Mouse (Mus musculus) macrophage (primary cell): ENCODE measurements around the gene Fars2. TPM values are rescaled to one million over a fixed set of nuclear protein-coding genes. Genes with fewer than 3 reads are reported as not detected.

Experiments
- H3K27ac ChIP-seq: fragments of 350-480 bp; formaldehyde crosslinking; 2 replicates; pipeline ENCODE4 v1.9.0; 2021
- H3K36me3 ChIP-seq: fragments of 350-480 bp; formaldehyde crosslinking; 2 replicates; pipeline ENCODE4 v1.9.0; 2021; ENCODE audit errors: inconsistent target
- H3K4me3 ChIP-seq: fragments of 350-480 bp; formaldehyde crosslinking; 2 replicates; pipeline ENCODE4 v1.9.0; 2021; ENCODE audit errors: inconsistent target
- H3K79me2 ChIP-seq: fragments of 350-480 bp; formaldehyde crosslinking; 2 replicates; pipeline ENCODE4 v1.9.0; 2021; ENCODE audit errors: inconsistent target
- WGBS: methylation state at CpG from one replicate; pipeline ENCODE4 v1.1.7; 2026; ENCODE audit warnings: inconsistent platforms; ENCODE audit not compliant: missing documents; 5-methylcytosine and 5-hydroxymethylcytosine counted together
- polyA plus RNA-seq: library from polyadenylated mRNA; stranded (reverse); fragments of 250-400 nt; gene quantifications from 3 replicates; pipeline ENCODE4 v1.2.4, GENCODE M21; 2018; ENCODE audit warnings: inconsistent platforms

Fars2 gene
- polyA plus RNA-seq, 1 experiment from 2014 or later = 31.1 TPM

GRCm38 (mm10) chr13:36489365-36489764, 372.2 kb downstream of the Fars2 start:
- Histone ChIP-seq H3K27ac (no peak overlapping the region), H3K36me3 (no peaks in the 10 kb centered on the region), H3K4me3 (no peak overlapping the region), H3K79me2 (no peaks in the 10 kb centered on the region)
- 93% methylated on average over 2 of the region's 2 CpGs for WGBS

GRCm38 (mm10) chr13:36490612-36491011, 373.4 kb downstream of the Fars2 start:
- H3K4me3 ChIP-seq = no peak overlapping the region
- no peak overlapping the region for H3K27ac ChIP-seq
- no peaks in the 10 kb centered on the region for H3K79me2 ChIP-seq
- 84% methylated on average over 7 of the region's 7 CpGs for WGBS
- no peaks in the 10 kb centered on the region for H3K36me3 ChIP-seq

- no peak overlapping the region for H3K4me3 ChIP-seq
- H3K36me3 ChIP-seq = no peaks in the 10 kb centered on the region
- WGBS = 94% methylated on average over 3 of the region's 3 CpGs
Measured at GRCm38 (mm10) chr13:36492397-36492796, 375.2 kb downstream of the Fars2 start.

GRCm38 (mm10) chr13:36493294-36493693, 376.1 kb downstream of the Fars2 start:
- Histone ChIP-seq H3K79me2 (no peaks in the 10 kb centered on the region), H3K4me3 (no peak overlapping the region), H3K27ac (no peak overlapping the region), H3K36me3 (no peaks in the 10 kb centered on the region)
- WGBS = 90% methylated on average over 2 of the region's 2 CpGs

More at GRCm38 (mm10) chr13:36492397-36492796, 375.2 kb downstream of the Fars2 start:
- H3K27ac ChIP-seq = no peak overlapping the region
- no peaks in the 10 kb centered on the region for H3K79me2 ChIP-seq

- Histone ChIP-seq H3K27ac (no peak overlapping the region), H3K36me3 (no peaks in the 10 kb centered on the region), H3K4me3 (no peak overlapping the region), H3K79me2 (no peaks in the 10 kb centered on the region)
- 94% methylated on average over 7 of the region's 7 CpGs for WGBS
Measured at GRCm38 (mm10) chr13:36493762-36494161, 376.6 kb downstream of the Fars2 start.

GRCm38 (mm10) chr13:36495980-36496379, 378.8 kb downstream of the Fars2 start:
- Histone ChIP-seq H3K4me3 (no peak overlapping the region), H3K36me3 (no peaks in the 10 kb centered on the region), H3K27ac (no peak overlapping the region), H3K79me2 (no peaks in the 10 kb centered on the region)
- WGBS = 54% methylated on average over 2 of the region's 2 CpGs

- Histone ChIP-seq H3K27ac (no peak overlapping the region), H3K79me2 (no peaks in the 10 kb centered on the region), H3K36me3 (no peaks in the 10 kb centered on the region), H3K4me3 (no peak overlapping the region)
- WGBS = 39% methylated on average over 4 of the region's 4 CpGs
Measured at GRCm38 (mm10) chr13:36497346-36497745, 380.1 kb downstream of the Fars2 start.

GRCm38 (mm10) chr13:36500370-36500905, 383.2 kb downstream of the Fars2 start:
- no peak overlapping the region for H3K4me3 ChIP-seq
- 91% methylated on average over 3 of the region's 4 CpGs for WGBS
- H3K36me3 ChIP-seq = no peaks in the 10 kb centered on the region
- no peaks in the 10 kb centered on the region for H3K79me2 ChIP-seq
- H3K27ac ChIP-seq = no peak overlapping the region

- Histone ChIP-seq H3K27ac (no peak overlapping the region), H3K79me2 (no peaks in the 10 kb centered on the region), H3K36me3 (no peaks in the 10 kb centered on the region), H3K4me3 (no peak overlapping the region)
- WGBS = 100% methylated on average over 3 of the region's 3 CpGs
Measured at GRCm38 (mm10) chr13:36503551-36503950, 386.3 kb downstream of the Fars2 start.

GRCm38 (mm10) chr13:36503991-36504390, 386.8 kb downstream of the Fars2 start:
- no peak overlapping the region for H3K4me3 ChIP-seq
- no peaks in the 10 kb centered on the region for H3K36me3 ChIP-seq
- 96% methylated on average over 7 of the region's 7 CpGs for WGBS
- no peak overlapping the region for H3K27ac ChIP-seq
- H3K79me2 ChIP-seq = no peaks in the 10 kb centered on the region

- Histone ChIP-seq H3K79me2 (no peaks in the 10 kb centered on the region), H3K36me3 (no peaks in the 10 kb centered on the region), H3K4me3 (no peak overlapping the region), H3K27ac (no peak overlapping the region)
- 95% methylated on average over 6 of the region's 6 CpGs for WGBS
Measured at GRCm38 (mm10) chr13:36505730-36506129, 388.5 kb downstream of the Fars2 start.

GRCm38 (mm10) chr13:36506315-36506714, 389.1 kb downstream of the Fars2 start:
- no peak overlapping the region for H3K27ac ChIP-seq
- H3K36me3 ChIP-seq = no peaks in the 10 kb centered on the region
- no peaks in the 10 kb centered on the region for H3K79me2 ChIP-seq
- 90% methylated on average over 5 of the region's 5 CpGs for WGBS
- no peak overlapping the region for H3K4me3 ChIP-seq

- Histone ChIP-seq H3K79me2 (no peaks in the 10 kb centered on the region), H3K27ac (no peak overlapping the region), H3K4me3 (no peak overlapping the region), H3K36me3 (no peaks in the 10 kb centered on the region)
- WGBS = 88% methylated on average over 2 of the region's 2 CpGs
Measured at GRCm38 (mm10) chr13:36510161-36510560, 392.9 kb downstream of the Fars2 start.

GRCm38 (mm10) chr13:36513126-36513525, 395.9 kb downstream of the Fars2 start:
- Histone ChIP-seq H3K4me3 (no peak overlapping the region), H3K36me3 (no peaks in the 10 kb centered on the region), H3K79me2 (no peaks in the 10 kb centered on the region), H3K27ac (no peak overlapping the region)
- WGBS = 100% methylated on average over 1 of the region's 1 CpGs

GRCm38 (mm10) chr13:36518144-36518571, 400.9 kb downstream of the Fars2 start:
- Histone ChIP-seq H3K79me2 (no peaks in the 10 kb centered on the region), H3K27ac (no peak overlapping the region), H3K36me3 (no peaks in the 10 kb centered on the region), H3K4me3 (no peak overlapping the region)
- WGBS = 76% methylated on average over 9 of the region's 9 CpGs

- no peak overlapping the region for H3K4me3 ChIP-seq
- WGBS = 98% methylated on average over 4 of the region's 4 CpGs
- H3K36me3 ChIP-seq = no peaks in the 10 kb centered on the region
- H3K79me2 ChIP-seq = no peaks in the 10 kb centered on the region
- H3K27ac ChIP-seq = no peak overlapping the region
Measured at GRCm38 (mm10) chr13:36527761-36528160, 410.5 kb downstream of the Fars2 start.
